Mouse (Mus musculus) embryonic facial prominence, embryonic 15.5 days (tissue): ENCODE data around the gene Bcam. TPM values are rescaled to one million over a fixed set of nuclear protein-coding genes. Genes with fewer than 3 reads are reported as not detected.

Source experiments
- ATAC-seq: fragments of 200-750 bp; cut with Nextera tagmentation; 2 replicates; pipeline ENCODE4 v1.8.0; 2017; ENCODE audit warnings: low read depth, moderate TSS enrichment; ENCODE audit not compliant: insufficient number of reproducible peaks, low FRiP score, low TSS enrichment
- H3K27ac ChIP-seq: fragments of 300-500 bp; sonication (generic); replicated peaks from 2 replicates; pipeline ENCODE4 v1.5.1; 2015; ENCODE audit warnings: mild to moderate bottlenecking, inconsistent platforms
- H3K27me3 ChIP-seq: fragments of 300-500 bp; sonication (generic); 2 replicates; pipeline ENCODE4 v1.6.1; 2015; ENCODE audit warnings: inconsistent platforms
- H3K36me3 ChIP-seq: fragments of 300-500 bp; sonication (generic); 2 replicates; pipeline ENCODE4 v1.6.1; 2015; ENCODE audit warnings: mild to moderate bottlenecking, inconsistent platforms
- H3K4me1 ChIP-seq: fragments of 300-500 bp; sonication (generic); 2 replicates; pipeline ENCODE4 v1.6.1; 2015; ENCODE audit warnings: inconsistent platforms
- H3K4me2 ChIP-seq: fragments of 300-500 bp; sonication (generic); replicated peaks from 2 replicates; pipeline ENCODE4 v1.6.1; 2015; ENCODE audit warnings: mild to moderate bottlenecking, inconsistent platforms
- H3K4me3 ChIP-seq: fragments of 300-500 bp; sonication (generic); replicated peaks from 2 replicates; pipeline ENCODE4 v1.5.1; 2015; ENCODE audit warnings: mild to moderate bottlenecking, inconsistent platforms
- H3K9ac ChIP-seq: fragments of 300-500 bp; sonication (generic); 2 replicates; pipeline ENCODE4 v1.6.1; 2015; ENCODE audit warnings: inconsistent platforms
- H3K9me3 ChIP-seq: fragments of 300-500 bp; sonication (generic); replicated peaks from 2 replicates; pipeline ENCODE4 v1.6.1; 2016; ENCODE audit warnings: inconsistent platforms
- WGBS: fragments of 180-500 bp; shearing (Covaris S2); methylation state at CpG from one replicate; pipeline ENCODE4 v1.1.7; 2015; 5-methylcytosine and 5-hydroxymethylcytosine counted together
- polyA plus RNA-seq: library from polyadenylated mRNA; unstranded; fragments of >200 nt; fragmentation: Nextera tagmentation; extraction: Ambion mirVana; gene quantifications from 2 replicates; pipeline ENCODE4 v1.2.1, GENCODE M21; 2015

The Bcam gene
- 158 and 163 TPM in 2 replicates for polyA plus RNA-seq

DNA sequence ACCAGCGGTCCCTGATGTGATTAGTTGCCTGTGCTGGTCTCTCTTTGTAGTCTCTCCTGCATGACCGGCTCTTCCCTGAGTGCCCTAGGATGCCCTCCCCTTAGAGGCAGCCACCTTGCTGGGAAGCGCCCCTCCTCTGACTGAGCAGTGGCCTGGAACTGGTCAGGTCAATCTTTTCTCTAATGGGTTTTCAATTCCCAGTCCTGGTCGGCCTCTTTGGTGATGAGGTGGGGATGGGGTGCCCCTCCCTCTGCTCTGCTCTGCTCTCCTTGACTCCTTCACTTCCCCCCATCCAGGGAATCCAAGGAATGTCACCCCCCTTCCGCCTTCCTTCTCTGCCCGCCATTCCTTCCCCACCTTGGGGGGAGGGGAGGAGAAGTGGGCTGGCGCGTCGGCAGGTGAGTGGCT lies at the start of gene Bcam:
Gene Bcam (minus strand): TSS at position 33 of the 408 bp plus-strand sequence.
- H3K27ac ChIP-seq = peak within 1 kb of the TSS; percentile 74
- WGBS = 8% methylated on average over 9 of the region's 9 CpGs
- ATAC-seq = peak; percentile 20
- 0 out of 2 replicates have a peak, but pooled peaks cover 4% of the 10 kb centered on the region for H3K36me3 ChIP-seq
- no peaks in the 10 kb centered on the region for H3K27me3 ChIP-seq
- peaks cover 29% of the 10 kb centered on the region for H3K4me1 ChIP-seq
- H3K9ac ChIP-seq = peak within 1 kb of the TSS; percentile 37
- H3K9me3 ChIP-seq = no peaks in the 10 kb centered on the region
- peak within 1 kb of the TSS; percentile 46 for H3K4me3 ChIP-seq
- peak within 1 kb of the TSS; percentile 65 for H3K4me2 ChIP-seq

DNA sequence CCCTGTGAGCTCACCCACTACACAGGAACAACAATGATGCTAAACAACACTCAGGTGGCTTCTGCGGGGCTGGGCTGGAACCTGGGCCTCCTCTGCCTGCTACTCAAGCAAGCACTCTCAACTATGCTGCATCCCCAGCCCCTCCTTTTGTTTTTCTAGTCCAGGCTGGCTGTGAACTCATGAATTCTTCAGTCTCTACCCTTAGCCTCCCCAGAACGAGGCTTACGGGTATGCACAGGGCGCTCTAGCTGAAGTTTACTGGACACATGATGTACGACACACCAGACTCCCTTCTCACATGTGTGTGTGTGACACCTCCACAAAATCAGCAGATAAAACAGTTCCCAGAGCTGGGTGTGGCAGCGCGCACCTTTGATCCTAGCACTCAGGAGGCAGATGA lies 48.1 kb upstream of the Bcam start:
- 82% methylated on average over 7 of the region's 7 CpGs for WGBS
- no peak for ATAC-seq
- peaks cover 12% of the 10 kb centered on the region for H3K27me3 ChIP-seq

GRCm38 (mm10) chr7:19818440-19818839 lies 47.6 kb upstream of the Bcam start:
- Histone ChIP-seq H3K4me3 (no peak overlapping the region), H3K36me3 (no peaks in the 10 kb centered on the region), H3K4me2 (no peak overlapping the region), H3K27me3 (peaks cover 12% of the 10 kb centered on the region), H3K9ac (no peak overlapping the region), H3K9me3 (no peaks in the 10 kb centered on the region), H3K4me1 (peaks cover 45% of the 10 kb centered on the region), H3K27ac (no peak overlapping the region; the same call in 1 of the 2 replicates)
- no peak for ATAC-seq
- WGBS = 77% methylated on average over 5 of the region's 5 CpGs

More for the DNA sequence above, 48.1 kb upstream of the Bcam start:
- no peaks in the 10 kb centered on the region for H3K36me3 ChIP-seq
- H3K4me1 ChIP-seq = peaks cover 50% of the 10 kb centered on the region
- no peak overlapping the region for H3K9ac ChIP-seq
- no peaks in the 10 kb centered on the region for H3K9me3 ChIP-seq
- no peak overlapping the region for H3K4me2 ChIP-seq
- H3K4me3 ChIP-seq = no peak overlapping the region
- no peak overlapping the region for H3K27ac ChIP-seq

DNA sequence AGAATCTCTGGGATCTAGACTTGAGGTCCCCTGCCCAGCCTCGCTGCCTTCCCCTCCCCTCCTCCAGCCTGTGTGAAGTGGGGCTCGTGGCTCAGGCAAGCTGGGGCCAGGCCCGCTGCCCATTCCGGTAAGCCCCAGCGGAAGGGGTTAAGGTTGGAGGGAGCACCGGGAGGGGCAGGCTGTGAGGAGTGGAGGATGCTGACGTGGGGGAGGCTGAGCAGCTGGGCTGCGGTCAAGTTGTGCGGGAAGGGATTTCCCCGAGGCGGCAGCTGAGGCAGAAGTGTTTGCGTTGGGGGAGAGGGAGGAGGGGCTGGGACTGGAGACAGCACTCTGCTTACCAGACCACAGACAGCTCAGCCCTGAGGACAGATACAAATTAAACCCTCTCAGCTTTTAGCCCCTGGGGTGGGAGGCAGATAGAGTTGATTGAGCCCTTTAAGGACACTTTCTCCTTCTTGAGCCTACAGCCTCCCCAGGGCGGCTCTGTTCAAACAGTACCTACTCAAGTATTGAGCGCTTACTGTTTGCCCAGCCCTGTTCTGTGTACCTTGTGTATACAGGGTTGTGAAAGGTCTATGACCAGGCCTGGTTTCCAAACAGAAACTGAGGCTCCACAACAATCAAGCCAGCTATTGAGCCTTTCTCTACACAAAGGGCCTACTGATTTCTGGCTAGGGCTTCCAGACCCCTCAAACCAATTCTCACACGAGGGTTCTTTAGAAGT lies 46.7 kb upstream of the Bcam start:
- Histone ChIP-seq H3K4me2 (peak overlapping the region; percentile 70), H3K27me3 (peaks cover 13% of the 10 kb centered on the region), H3K27ac (peak overlapping the region; percentile 87), H3K4me1 (peaks cover 38% of the 10 kb centered on the region), H3K9me3 (no peaks in the 10 kb centered on the region), H3K36me3 (no peaks in the 10 kb centered on the region), H3K9ac (no peak overlapping the region), H3K4me3 (peak overlapping the region; percentile 44)
- WGBS = 5% methylated on average over 15 of the region's 15 CpGs
- peak; percentile 83 for ATAC-seq

DNA sequence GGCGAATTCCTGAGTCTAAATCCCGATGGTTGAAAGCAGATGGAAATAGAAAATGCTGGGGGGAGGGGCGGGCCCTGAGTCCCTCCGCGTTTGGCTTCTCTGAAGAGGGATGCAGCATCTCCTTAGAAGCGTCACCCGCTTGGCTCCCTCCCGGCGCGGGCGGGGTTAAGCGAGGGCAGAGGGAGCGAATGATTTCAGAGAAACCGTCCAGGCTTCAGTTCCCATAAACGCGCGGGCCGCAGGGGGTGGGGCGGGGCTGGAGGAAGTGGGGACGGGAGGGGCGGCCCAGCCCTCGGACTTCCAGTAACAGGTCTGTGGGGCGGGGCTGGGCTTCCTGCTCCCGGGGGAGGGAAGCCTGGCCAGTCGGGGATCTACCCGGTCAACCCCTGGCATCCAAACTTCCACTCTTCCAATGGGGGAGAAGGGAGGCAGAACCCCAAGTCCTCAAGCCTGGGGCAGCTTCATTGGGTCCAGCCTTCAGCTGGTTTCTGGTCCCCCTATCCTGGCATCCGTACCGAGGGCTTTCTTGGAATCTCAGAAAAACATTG lies 45.5 kb upstream of the Bcam start:
- Histone ChIP-seq H3K36me3 (no peaks in the 10 kb centered on the region), H3K4me1 (peaks cover 34% of the 10 kb centered on the region), H3K27ac (peak overlapping the region; percentile 87), H3K4me2 (peak overlapping the region; percentile 70), H3K9ac (peak overlapping the region; percentile 28), H3K27me3 (peaks cover 13% of the 10 kb centered on the region), H3K9me3 (no peaks in the 10 kb centered on the region), H3K4me3 (peak overlapping the region; percentile 44)
- peak; percentile 75 for ATAC-seq
- 1% methylated on average over 28 of the region's 28 CpGs for WGBS

DNA sequence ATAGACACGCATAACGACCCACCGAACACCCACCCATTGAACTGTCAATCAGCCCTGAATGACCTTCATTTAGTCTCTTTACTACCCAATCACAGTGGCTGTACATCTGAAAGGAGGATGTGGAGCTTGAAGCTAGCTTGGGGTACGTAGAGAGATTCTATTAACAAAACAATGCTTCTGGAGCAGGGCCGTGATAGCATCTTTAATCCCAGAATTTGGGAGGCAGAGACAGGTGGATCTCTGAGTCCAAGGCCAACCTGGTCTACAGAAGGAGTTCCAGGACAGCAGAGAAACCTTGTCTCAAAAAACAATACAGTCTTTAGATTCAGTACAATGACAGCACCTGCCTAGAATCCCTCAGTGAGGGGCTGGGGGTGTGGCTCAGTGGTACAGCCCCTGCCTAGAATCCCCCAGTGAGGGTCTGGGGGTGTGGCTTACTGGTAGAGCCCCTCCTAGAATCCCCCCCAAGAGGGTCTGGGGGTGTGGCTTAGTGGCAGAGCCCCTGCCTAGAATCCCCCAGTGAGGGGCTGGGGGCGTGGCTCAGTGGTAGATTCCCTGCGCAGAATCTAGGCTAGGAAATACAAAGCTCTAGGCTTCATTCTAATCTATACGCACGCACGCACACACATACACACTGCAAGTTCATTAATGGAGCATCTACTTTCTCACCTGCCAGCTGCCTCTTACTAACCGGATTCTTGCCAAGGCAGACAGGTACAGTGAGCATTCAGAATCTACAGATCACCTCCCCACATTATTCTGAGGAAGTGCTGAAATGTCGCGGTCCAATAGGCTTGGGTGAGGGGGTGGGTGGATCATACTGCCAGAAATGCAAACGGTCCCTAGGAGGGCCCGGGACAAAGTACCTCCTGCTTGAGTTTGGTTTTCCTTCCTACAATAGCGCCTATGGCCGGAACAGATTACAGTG lies 44.7 kb upstream of the Bcam start:
- peak; percentile 16; the same call in 1 of the 2 replicates for ATAC-seq
- Histone ChIP-seq H3K4me2 (peak overlapping the region; percentile 70), H3K4me1 (peaks cover 41% of the 10 kb centered on the region), H3K27ac (peak overlapping the region; percentile 87), H3K9me3 (no peaks in the 10 kb centered on the region), H3K27me3 (peaks cover 19% of the 10 kb centered on the region), H3K4me3 (peak overlapping the region; percentile 44), H3K9ac (0 out of 2 replicates have a peak overlapping the region, but pooled peaks have one; percentile 28), H3K36me3 (no peaks in the 10 kb centered on the region)
- WGBS = 31% methylated on average over 17 of the region's 17 CpGs

- ATAC-seq = no peak
- Histone ChIP-seq H3K9me3 (no peaks in the 10 kb centered on the region), H3K27ac (no peak overlapping the region), H3K4me1 (peaks cover 49% of the 10 kb centered on the region), H3K4me3 (no peak overlapping the region), H3K9ac (no peak overlapping the region), H3K4me2 (no peak overlapping the region), H3K27me3 (peaks cover 38% of the 10 kb centered on the region), H3K36me3 (no peaks in the 10 kb centered on the region)
- WGBS = 80% methylated on average over 6 of the region's 6 CpGs
These were observed 42.8 kb upstream of the Bcam start for GRCm38 (mm10) chr7:19813579-19814122.

DNA sequence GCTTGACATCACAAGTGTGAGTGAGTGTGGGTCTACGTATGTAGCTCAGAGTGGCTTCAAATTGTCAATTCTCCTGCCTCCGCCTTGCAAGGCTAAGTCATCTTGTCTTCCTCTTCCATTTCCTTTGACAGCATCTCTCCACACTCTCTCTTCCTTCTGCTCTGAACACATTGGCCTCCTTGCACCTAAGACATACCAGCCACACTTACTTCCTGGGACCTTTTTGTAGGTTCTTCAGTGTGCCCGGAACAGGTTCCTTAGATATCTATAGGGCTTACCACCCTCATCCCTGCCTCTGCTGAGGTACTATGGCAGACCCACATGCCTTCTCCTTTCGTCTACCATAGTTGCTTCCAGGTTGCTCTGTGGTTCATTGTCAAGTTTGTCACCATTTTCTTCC lies 42.3 kb upstream of the Bcam start:
- no peak for ATAC-seq
- Histone ChIP-seq H3K4me2 (no peak overlapping the region), H3K4me1 (peaks cover 44% of the 10 kb centered on the region), H3K4me3 (no peak overlapping the region), H3K9me3 (no peaks in the 10 kb centered on the region), H3K9ac (no peak overlapping the region), H3K36me3 (no peaks in the 10 kb centered on the region), H3K27ac (no peak overlapping the region), H3K27me3 (peaks cover 40% of the 10 kb centered on the region)
- WGBS = 80% methylated on average over 4 of the region's 4 CpGs

- H3K36me3 ChIP-seq = no peaks in the 10 kb centered on the region
- peak overlapping the region; percentile 23 for H3K4me3 ChIP-seq
- H3K4me1 ChIP-seq = peaks cover 24% of the 10 kb centered on the region
- H3K4me2 ChIP-seq = peak overlapping the region; percentile 44
- no peak overlapping the region for H3K27ac ChIP-seq
- WGBS = 8% methylated on average over 22 of the region's 22 CpGs
- H3K9ac ChIP-seq = no peak overlapping the region
- peaks cover 40% of the 10 kb centered on the region for H3K27me3 ChIP-seq
- no peaks in the 10 kb centered on the region for H3K9me3 ChIP-seq
- ATAC-seq = no peak
These were observed 40.3 kb upstream of the Bcam start for GRCm38 (mm10) chr7:19811114-19811513.

DNA sequence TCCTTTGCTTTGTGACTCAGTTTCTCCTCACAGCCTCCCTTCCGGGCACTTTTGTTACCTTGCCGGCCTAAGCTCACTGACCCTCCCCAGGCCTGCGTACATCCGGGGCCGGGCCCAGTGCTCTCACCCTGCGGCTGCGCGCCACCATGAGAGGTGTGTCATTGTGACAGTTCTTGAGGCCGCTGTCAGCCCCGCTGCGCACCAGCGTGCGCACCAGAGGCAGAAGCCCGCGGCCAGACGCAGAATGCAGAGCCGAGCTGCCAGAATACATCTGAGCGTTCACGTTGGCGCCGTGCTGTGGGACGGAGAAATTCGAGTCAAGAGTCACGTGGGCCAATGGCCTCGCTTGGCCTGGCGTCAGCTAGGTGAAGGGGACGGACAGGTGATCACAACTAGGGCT lies 38.6 kb upstream of the Bcam start:
- peaks cover 17% of the 10 kb centered on the region for H3K4me1 ChIP-seq
- ATAC-seq = no peak
- H3K9ac ChIP-seq = no peak overlapping the region
- H3K27me3 ChIP-seq = peaks cover 40% of the 10 kb centered on the region
- WGBS = 11% methylated on average over 27 of the region's 27 CpGs
- H3K36me3 ChIP-seq = no peaks in the 10 kb centered on the region
- peak overlapping the region; percentile 14; the same call in 1 of the 2 replicates for H3K4me3 ChIP-seq
- H3K9me3 ChIP-seq = no peaks in the 10 kb centered on the region
- no peak overlapping the region for H3K27ac ChIP-seq
- peak overlapping the region; percentile 35 for H3K4me2 ChIP-seq
